In the genomic region with DNA sequence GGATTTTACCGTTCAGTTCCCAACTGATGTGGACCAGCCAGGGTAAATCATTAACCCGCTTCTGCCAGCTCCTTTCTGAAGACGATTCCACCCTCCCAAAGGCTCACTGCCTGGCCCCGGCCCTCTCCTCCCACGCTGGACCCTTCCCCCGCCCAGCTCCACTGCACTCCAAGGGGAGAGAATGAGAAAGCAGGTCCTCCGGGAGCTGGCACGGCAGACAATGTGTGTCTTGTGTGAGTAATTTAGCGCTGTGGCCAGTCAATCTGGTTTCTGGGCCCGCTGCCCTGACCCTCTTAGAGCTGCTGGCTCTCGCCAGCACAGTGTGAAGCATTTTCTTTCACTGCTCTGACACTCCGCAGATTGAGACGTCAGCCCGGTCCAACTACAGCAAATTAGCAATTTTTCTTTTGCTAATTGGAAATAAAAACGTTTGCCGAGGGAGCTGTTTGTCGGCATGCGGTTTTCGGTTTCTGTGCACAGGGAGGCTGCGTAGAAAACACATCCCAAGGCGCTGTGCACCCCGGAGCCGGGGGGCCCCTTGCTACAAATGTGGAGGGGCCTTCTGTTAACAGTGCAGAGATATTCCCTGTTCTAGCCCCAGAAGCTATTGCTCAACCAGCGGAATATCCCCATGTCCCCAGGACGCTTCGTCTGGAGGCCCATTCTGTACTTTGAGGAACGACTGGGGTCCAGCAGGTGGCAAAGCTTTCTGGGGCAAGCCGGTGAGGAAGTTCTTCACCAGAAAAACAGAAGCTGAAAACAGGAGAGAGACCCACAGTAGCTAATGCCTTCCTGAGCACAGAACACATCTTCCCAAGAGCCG, we compare ENCODE assay signal across 9 mouse cellular contexts.
DNase-seq lines count a peak whose midpoint lies in the region; ATAC-seq lines count a peak whose summit lies in the region.
"Had no signal": no experiment of that assay in that cellular context is flagged by ENCODE, and none has a peak within 500 bp of the region (broad histone marks: within the 10 kb centered on the region; RNA-seq: fewer than 3 reads in every experiment).

No protein-coding gene starts in this region.

- peak; percentile 33; the same call in 1 of the 2 replicates for ATAC-seq in liver, embryonic 11.5 days (replicated peaks; ENCODE audit: low FRiP score)
- peak; percentile 42; the same call in 1 of the 2 replicates for ATAC-seq in neural tube, embryonic 11.5 days (ENCODE audit: insufficient read depth, low FRiP score, low TSS enrichment)

- peaks cover 19% of the 10 kb centered on the region for H3K4me1 ChIP-seq in liver, embryonic 11.5 days (replicated peaks; ENCODE audit: control insufficient read depth, insufficient read depth, low read length)
- H3K4me1 ChIP-seq in neural tube, embryonic 11.5 days (ENCODE audit: control insufficient read depth, insufficient read depth, low read length), result peaks cover 64% of the 10 kb centered on the region

- H3K4me2 ChIP-seq in liver, embryonic 11.5 days, result peak overlapping the region; percentile 43
- peak overlapping the region; percentile 17; the same call in 1 of the 2 replicates for H3K4me2 ChIP-seq in neural tube, embryonic 11.5 days (ENCODE audit: low read depth)

- H3K36me3 ChIP-seq in liver, embryonic 11.5 days (ENCODE audit: control insufficient read depth, insufficient read depth, low read length), result no peaks in the 10 kb centered on the region
- H3K36me3 ChIP-seq in neural tube, embryonic 11.5 days (ENCODE audit: control insufficient read depth, insufficient read depth, low read length), result no peaks in the 10 kb centered on the region

- peaks cover 8% of the 10 kb centered on the region; the same call in 1 of the 2 replicates for H3K27me3 ChIP-seq in liver, embryonic 11.5 days (replicated peaks; ENCODE audit: control insufficient read depth, insufficient read depth, low read length)
- H3K27me3 ChIP-seq in neural tube, embryonic 11.5 days (ENCODE audit: control insufficient read depth, insufficient read depth, low read length), result peaks cover 11% of the 10 kb centered on the region; the same call in 1 of the 2 replicates

- intact Hi-C loops in heart, postnatal 36 days (cut with DNase I), result loop anchor here (2.0 to 5.0 kb wide), 2 partner anchors 48 to 139 kb away; no protein-coding TSS in a partner anchor

- H3K27ac ChIP-seq in liver, embryonic 11.5 days (ENCODE audit: low read depth, low read length), result no peak overlapping the region; the same call in 1 of the 2 replicates
- H3K27ac ChIP-seq in neural tube, embryonic 11.5 days (ENCODE audit: low read depth, low read length), result peak overlapping the region; percentile 58

- no peak overlapping the region for H3K4me3 ChIP-seq in liver, embryonic 11.5 days (ENCODE audit: low read depth, low read length)
- H3K4me3 ChIP-seq in neural tube, embryonic 11.5 days (ENCODE audit: low read depth, low read length), result no peak overlapping the region
- H3K4me3 ChIP-seq: erythroblast, embryonic 14.5 days had no signal

- 36% methylated on average over 29 of the region's 29 CpGs for WGBS in large intestine, adult 2 months
- 53% methylated on average over 29 of the region's 29 CpGs for WGBS in liver, embryonic 11.5 days
- 32% methylated on average over 29 of the region's 29 CpGs for WGBS in neural tube, embryonic 11.5 days

- DNase-seq in urinary bladder, postnatal 36 days (ENCODE audit: low spot score in 2 of 2), result peak; percentile 41 to 68
- DNase-seq in urinary bladder, adult 2 months (ENCODE audit: low spot score), result no peak
- DNase-seq in frontal cortex, postnatal 10 days (ENCODE audit: low spot score in 2 of 2), result peak; percentile 77 to 81
- peak; percentile 77 to 78 for DNase-seq in heart, postnatal 36 days
- peak; percentile 10 for DNase-seq in large intestine, adult 2 months (ENCODE audit: low read depth, low spot score)
- DNase-seq in liver, embryonic 11.5 days (ENCODE audit: low spot score), result peak; percentile 51
- peak; percentile 65 for DNase-seq in neural tube, embryonic 11.5 days (ENCODE audit: low spot score)
- DNase-seq in B cell, adult 2 months, result no peak

- no peaks in the 10 kb centered on the region for H3K9me3 ChIP-seq in liver, embryonic 11.5 days (ENCODE audit: control insufficient read depth, low read length)
- no peaks in the 10 kb centered on the region for H3K9me3 ChIP-seq in neural tube, embryonic 11.5 days (ENCODE audit: control insufficient read depth, low read length)

- H3K9ac ChIP-seq in liver, embryonic 11.5 days (ENCODE audit: low read depth, low read length), result no peak overlapping the region
- H3K9ac ChIP-seq in neural tube, embryonic 11.5 days (ENCODE audit: low read length), result peak overlapping the region; percentile 30; the same call in 1 of the 2 replicates

Comparison
In these comparisons a context has a peak if more than half of its experiments do, and no peak if none do; other contexts are left out.
1. DNase-seq: peak in urinary bladder, postnatal 36 days (2 of 2), frontal cortex, postnatal 10 days (2 of 2), heart, postnatal 36 days (2 of 2), large intestine, adult 2 months (single experiment), liver, embryonic 11.5 days (single experiment) and neural tube, embryonic 11.5 days (single experiment); none in urinary bladder, adult 2 months (single experiment) and B cell, adult 2 months (0 of 2).